Mouse (Mus musculus): ENCODE measurements around the gene Trmt1l.

DNA sequence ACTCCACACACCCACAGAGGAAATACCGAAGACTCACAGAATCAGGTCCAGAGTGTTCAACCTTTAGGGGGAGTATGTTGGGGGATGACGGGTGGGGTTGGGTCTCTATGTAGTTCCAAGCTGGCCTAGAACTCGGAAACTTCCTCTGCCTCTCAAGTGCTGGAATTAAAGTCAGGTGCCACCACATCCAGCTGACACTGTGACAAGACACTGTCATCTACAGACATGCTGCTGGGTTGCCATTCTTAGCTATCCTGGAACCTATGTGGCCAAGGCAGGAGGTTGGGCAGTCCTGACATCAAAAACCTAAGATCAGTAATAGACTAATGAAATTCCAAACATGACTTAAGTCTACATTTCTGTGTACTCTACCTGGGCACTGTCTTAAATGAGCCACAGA, 70.0 kb downstream of the Trmt1l start:
- TF ChIP-seq TCF12 (IDR thresholded peaks at IDR 0.05; ENCODE audit: insufficient read depth, poor library complexity, severe bottlenecking) (no peak), CEBPB (IDR thresholded peaks at IDR 0.05; ENCODE audit: insufficient read depth, poor library complexity, severe bottlenecking) (no peak), POLR2A (IDR thresholded peaks at IDR 0.05; ENCODE audit: insufficient read length, low read depth) (no peak), MYOG (IDR thresholded peaks at IDR 0.05; ENCODE audit: control insufficient read depth in 1 of 3, insufficient read depth in 1 of 3, insufficient read length in 2 of 3, low read depth in 2 of 3) (no peak), USF1 (IDR thresholded peaks at IDR 0.05; ENCODE audit: low read depth) (no peak), MAX (IDR thresholded peaks at IDR 0.05; ENCODE audit: low read depth) (no peak), POLR2AphosphoS2 (IDR thresholded peaks at IDR 0.05; ENCODE audit: insufficient read length, low read depth) (no peak), E2F4 (IDR thresholded peaks at IDR 0.05; ENCODE audit: insufficient read depth) (no peak), REST (IDR thresholded peaks at IDR 0.05; ENCODE audit: insufficient read depth, insufficient read length) (no peak), TCF3 (IDR thresholded peaks at IDR 0.05; ENCODE audit: insufficient read length, low read depth) (no peak)
